Mouse (Mus musculus): Measurements from ENCODE around the gene Ndrg4.

Gene Ndrg4

GRCm38 (mm10) chr8:95716546-95717335 is 40.0 kb downstream of the Ndrg4 start:
- no peak for DNase-seq (ENCODE audit: extremely low spot score, low spot score)

GRCm38 (mm10) chr8:95727625-95728024 is 50.8 kb downstream of the Ndrg4 start:
- no peak for DNase-seq (ENCODE audit: extremely low spot score, low spot score)

GRCm38 (mm10) chr8:95738596-95738995 is 61.8 kb downstream of the Ndrg4 start:
- no peak for DNase-seq (ENCODE audit: extremely low spot score, low spot score)

GRCm38 (mm10) chr8:95741732-95742131 is 65.0 kb downstream of the Ndrg4 start:
- no peak for DNase-seq (ENCODE audit: extremely low spot score, low spot score)

DNA sequence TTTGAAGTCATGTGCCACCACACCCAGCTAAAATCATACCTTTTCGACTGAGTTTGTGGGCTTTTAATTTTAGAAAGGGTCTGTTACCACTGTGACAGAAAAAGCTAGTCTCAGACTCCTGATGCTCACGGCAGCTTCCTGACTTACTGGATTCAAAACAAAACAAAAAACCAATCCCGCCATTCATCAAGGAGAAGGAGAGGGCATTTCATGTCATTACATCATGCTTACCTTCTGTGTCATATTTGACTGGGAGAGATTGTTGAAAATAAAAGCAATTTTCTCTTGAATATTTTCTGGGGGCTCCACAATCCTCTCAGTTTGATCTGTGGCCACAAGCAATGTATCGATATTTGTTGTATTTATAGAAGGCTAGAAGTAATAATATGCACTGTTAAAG is 71.2 kb downstream of the Ndrg4 start:
- no peak for DNase-seq (ENCODE audit: extremely low spot score, low spot score)

DNA sequence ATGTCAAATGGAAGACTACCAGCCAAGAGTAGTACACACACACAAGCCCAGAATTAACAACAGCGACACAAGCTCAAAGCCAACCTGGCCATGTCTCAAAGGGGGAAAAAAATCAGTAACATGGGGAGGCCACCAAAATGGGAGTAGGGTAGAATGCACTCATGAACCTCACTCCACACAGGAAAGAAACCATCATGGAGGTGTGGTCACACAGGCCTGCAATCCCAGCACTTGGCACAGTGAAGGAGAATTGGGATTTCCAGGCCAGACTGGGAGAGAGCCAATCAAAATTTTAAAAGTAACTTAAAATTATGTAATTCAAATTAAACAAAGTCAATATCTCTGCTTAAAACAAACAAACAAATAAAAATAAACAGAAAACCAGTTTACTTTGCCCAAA is 75.1 kb downstream of the Ndrg4 start:
- no peak for DNase-seq (ENCODE audit: extremely low spot score, low spot score)

- DNase-seq (ENCODE audit: extremely low spot score, low spot score) = no peak
These were observed 83.5 kb downstream of the Ndrg4 start for GRCm38 (mm10) chr8:95760323-95760722.

GRCm38 (mm10) chr8:95764133-95764532 is 87.4 kb downstream of the Ndrg4 start:
- DNase-seq (ENCODE audit: extremely low spot score, low spot score) = no peak
